In genomic region chr7:49427843-49428242, GRCm38 (mm10) we compare ENCODE assay signal across 9 mouse cellular contexts.
DNase-seq lines count a peak whose midpoint lies in the region; ATAC-seq and TF ChIP-seq lines count a peak whose summit lies in the region.
"Had no signal": no experiment of that assay in that cellular context is flagged by ENCODE, and none has a peak within 500 bp of the region (broad histone marks: within the 10 kb centered on the region; RNA-seq: fewer than 3 reads in every experiment).

No protein-coding gene starts in this region.

- no peaks in the 10 kb centered on the region for H3K4me1 ChIP-seq in kidney, adult 2 months (ENCODE audit: control insufficient read depth, insufficient read depth, low read length)
- H3K4me1 ChIP-seq in E14TG2a.4 (replicated peaks; ENCODE audit: low read depth, low read length) = peaks cover 18% of the 10 kb centered on the region

- H3K27me3 ChIP-seq in kidney, adult 2 months (replicated peaks; ENCODE audit: control insufficient read depth, insufficient read depth, low read length) = no peaks in the 10 kb centered on the region
- no peaks in the 10 kb centered on the region for H3K27me3 ChIP-seq in E14TG2a.4 (ENCODE audit: insufficient read depth, low read length)
- H3K27me3 ChIP-seq: limb, embryonic 15.5 days had no signal

- no peak for TF ChIP-seq POLR2A in kidney, adult 2 months (IDR thresholded peaks at IDR 0.05; ENCODE audit: low read depth, low read length)

- H3K4me3 ChIP-seq in kidney, adult 2 months (ENCODE audit: insufficient read depth, low read depth, low read length) = no peak overlapping the region
- no peak overlapping the region for H3K4me3 ChIP-seq in E14TG2a.4 (replicated peaks; ENCODE audit: low read length)
- H3K4me3 ChIP-seq: limb, embryonic 15.5 days had no signal

- DNase-seq in kidney, adult 2 months = no peak
- DNase-seq in kidney, postnatal 14 days = no peak
- DNase-seq in brain, adult 2 months (ENCODE audit: low read depth, low spot score) = peak; percentile 73
- no peak for DNase-seq in right cerebral cortex, postnatal 4 days
- DNase-seq in gastrocnemius, adult 8-10 months (ENCODE audit: low spot score in 2 of 2) = no peak
- DNase-seq in cerebellum, adult 11 months = no peak

- TF ChIP-seq CTCF in kidney, adult 2 months (conservative IDR thresholded peaks at IDR 0.05; ENCODE audit: insufficient read depth, insufficient read length, low read depth, low read length) = peak; percentile 78
- peak; percentile 55 for TF ChIP-seq CTCF in E14TG2a.4 (conservative IDR thresholded peaks at IDR 0.05; ENCODE audit: low read length)

- H3K36me3 ChIP-seq in kidney, adult 2 months (ENCODE audit: control insufficient read depth, insufficient read depth, low read length) = no peaks in the 10 kb centered on the region
- H3K36me3 ChIP-seq in E14TG2a.4 (ENCODE audit: insufficient read depth, low read length) = no peaks in the 10 kb centered on the region
- H3K36me3 ChIP-seq: limb, embryonic 15.5 days had no signal

- peak; percentile 65; the same call in 1 of the 2 replicates for ATAC-seq in megakaryocyte, adult 5-6 weeks (ENCODE audit: poor library complexity, severe bottlenecking)

- WGBS in kidney, adult 2 months = 48% methylated on average over 6 of the region's 6 CpGs

- no peaks in the 10 kb centered on the region for H3K9me3 ChIP-seq in E14TG2a.4 (ENCODE audit: low read length)
- H3K9me3 ChIP-seq: limb, embryonic 15.5 days had no signal

- H3K27ac ChIP-seq in kidney, adult 2 months (ENCODE audit: insufficient read depth, low read depth, low read length) = no peak overlapping the region
- H3K27ac ChIP-seq: limb, embryonic 15.5 days had no signal
